Mouse (Mus musculus): ENCODE results near the gene Zfp846.

GRCm38 (mm10) chr9:20616685-20617084, 35.6 kb downstream of the Zfp846 start:
- TF ChIP-seq CTCF (IDR thresholded peaks at IDR 0.05; ENCODE audit: extremely low read depth, insufficient read length, insufficient replicate concordance, low read depth, low read length): no peak
- no peak for TF ChIP-seq POLR2A (IDR thresholded peaks at IDR 0.05; ENCODE audit: low read depth, low read length)

Data from small intestine, adult 2 months (tissue).